Mouse (Mus musculus) activated CD4-positive, CD25-positive, alpha-beta regulatory T cell, adult 4 months (primary cell): ENCODE measurements around the gene Scube3. TPM values are rescaled to one million over a fixed set of nuclear protein-coding genes. Genes with fewer than 3 reads are reported as not detected.
A peak's percentile ranks its signal among the peaks of the same experiment; 100 is the strongest.

Source experiments
- ATAC-seq: one replicate; pipeline ENCODE4 v1.8.0; 2017
- polyA plus RNA-seq, 2 experiments: library from polyadenylated mRNA; unstranded; fragments of 100-300 nt; shearing (Covaris generic); gene quantifications; one replicate each; pipeline ENCODE4 v1.2.1; 2017

The Scube3 gene
- polyA plus RNA-seq, 2 experiments from 2014 or later: not detected

DNA sequence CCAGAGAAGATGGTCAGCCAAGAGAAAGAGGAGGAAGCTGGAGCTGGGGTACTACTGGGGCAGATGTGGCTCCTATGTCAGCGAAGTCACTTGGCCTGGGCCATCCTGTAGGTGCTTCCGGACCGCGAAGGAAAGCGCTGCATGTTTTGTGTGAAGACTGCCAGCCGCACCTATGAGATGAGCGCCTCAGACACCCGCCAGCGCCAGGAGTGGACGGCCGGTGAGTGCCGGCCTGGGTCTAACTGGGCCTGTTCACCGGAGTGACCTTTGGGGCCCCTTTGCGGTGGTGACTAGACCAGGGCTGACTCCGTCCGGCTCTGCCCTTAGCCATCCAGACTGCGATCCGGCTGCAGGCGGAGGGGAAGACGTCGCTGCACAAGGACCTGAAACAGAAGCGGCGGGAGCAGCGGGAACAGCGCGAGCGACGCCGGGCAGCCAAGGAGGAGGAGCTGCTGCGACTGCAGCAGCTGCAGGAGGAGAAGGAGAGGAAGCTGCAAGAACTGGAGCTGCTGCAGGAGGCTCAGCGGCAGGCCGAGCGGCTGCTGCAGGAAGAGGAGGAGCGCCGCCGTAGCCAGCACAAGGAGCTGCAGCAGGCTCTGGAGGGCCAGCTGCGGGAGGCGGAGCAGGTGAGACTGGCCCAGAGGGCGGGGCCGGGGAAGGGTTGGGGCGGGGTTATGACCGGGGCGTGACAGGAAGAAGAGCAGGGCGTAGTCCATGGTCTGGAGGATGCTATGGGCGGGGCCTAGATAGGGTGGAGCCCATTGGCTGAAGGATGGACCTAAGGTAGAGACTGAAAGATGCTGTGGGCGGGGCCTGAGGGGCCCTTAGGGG lies 81.8 kb downstream of the Scube3 start:
- peak; percentile 79 for ATAC-seq

Other genes starting within 250 kb of the Scube3 start
- 1 to 10 TPM; 2.5 to 3.7 TPM for gene Anks1, start 232.8 kb upstream of the Scube3 start, polyA plus RNA-seq
- 10 to 100 TPM; 32.9 to 39.6 TPM for gene Taf11, start 232.3 kb upstream of the Scube3 start, polyA plus RNA-seq
- gene Tcp11, start 61.5 kb upstream of the Scube3 start, polyA plus RNA-seq: 1 to 10 TPM; 1.0 to 1.6 TPM
- gene Zfp523, start 35.0 kb downstream of the Scube3 start, polyA plus RNA-seq: 1 to 10 TPM; 4.2 to 5.1 TPM
- gene Def6, start 65.6 kb downstream of the Scube3 start, polyA plus RNA-seq: 10 to 100 TPM; 36.2 to 43.1 TPM
- 1 to 10 TPM; 1.7 to 1.9 TPM for gene Ppard, start 90.6 kb downstream of the Scube3 start, polyA plus RNA-seq
- 1 to 10 TPM; 3.4 to 6.4 TPM for gene Fance, start 171.4 kb downstream of the Scube3 start, polyA plus RNA-seq
- 1,000 to 10,000 TPM in 1 of 2 experiments, 100 to 1,000 TPM in 1; 852 to 1,030 TPM for gene Rpl10a, start 186.3 kb downstream of the Scube3 start, polyA plus RNA-seq
- gene Tead3, start 208.7 kb downstream of the Scube3 start, polyA plus RNA-seq: not detected
- not detected for gene Tulp1, start 223.1 kb downstream of the Scube3 start, polyA plus RNA-seq